Mouse (Mus musculus) megakaryocyte, adult 5-6 weeks (primary cell): ENCODE results near the gene Dmgdh. TPM values are rescaled to one million over a fixed set of nuclear protein-coding genes. Genes with fewer than 3 reads are reported as not detected.

Source experiments
- ATAC-seq: 2 replicates; pipeline ENCODE4 v1.8.0; 2016; ENCODE audit warnings: mild to moderate bottlenecking, inconsistent platforms; ENCODE audit not compliant: poor library complexity, severe bottlenecking
- total RNA-seq, 2 experiments: library from RNA; stranded (forward) in 1 of 2; stranded (reverse) in 1 of 2; fragments of 153-499, 151-499 nt in 1 of 2; fragments of 221-1000, 200-1000 nt in 1 of 2; gene quantifications; 2 replicates each; pipeline versions ENCODE4 v1.2.3 to v1.2.4; 2015 to 2017

Dmgdh gene
- total RNA-seq, 2 experiments from 2014 or later: not detected

DNA sequence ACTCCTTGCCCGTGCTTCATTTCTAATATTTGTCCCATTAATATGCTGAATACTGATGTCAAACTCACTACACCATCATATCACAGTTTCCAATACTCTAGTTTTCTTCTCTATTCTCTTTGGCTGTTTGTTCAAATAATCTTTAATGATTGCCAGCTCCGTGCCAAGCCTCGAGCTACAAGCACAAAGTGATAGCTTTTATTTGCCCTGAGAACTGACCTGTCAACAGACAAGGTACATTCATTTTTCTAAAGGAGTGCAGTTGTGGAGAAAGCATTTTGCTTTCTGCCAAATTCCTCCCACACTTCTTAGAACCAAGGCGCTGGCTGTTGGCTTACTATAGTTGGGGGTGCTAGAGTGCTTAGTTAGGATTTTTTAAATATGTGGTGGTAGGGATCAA is 33.0 kb downstream of the Dmgdh start:
- no peak for ATAC-seq

DNA sequence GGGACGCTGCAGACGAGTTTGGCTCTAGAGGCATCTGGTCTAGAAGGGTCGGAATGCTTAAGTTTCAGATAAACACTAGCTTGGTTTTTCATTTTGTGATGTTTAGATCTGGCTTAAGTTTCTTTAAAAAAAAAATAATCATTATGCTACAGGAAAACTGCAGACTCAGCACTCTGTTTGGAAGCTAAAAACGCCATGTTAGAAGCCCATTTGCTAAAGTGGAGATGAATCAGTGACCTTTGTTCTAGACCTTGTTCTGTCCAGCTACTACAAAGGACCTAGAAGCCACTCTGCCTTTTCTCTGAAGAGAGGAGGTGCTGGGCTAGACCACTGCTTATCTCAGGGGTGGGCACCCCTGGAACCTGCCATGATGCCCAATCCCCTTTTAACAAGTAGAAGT is 36.1 kb downstream of the Dmgdh start:
- ATAC-seq: no peak

DNA sequence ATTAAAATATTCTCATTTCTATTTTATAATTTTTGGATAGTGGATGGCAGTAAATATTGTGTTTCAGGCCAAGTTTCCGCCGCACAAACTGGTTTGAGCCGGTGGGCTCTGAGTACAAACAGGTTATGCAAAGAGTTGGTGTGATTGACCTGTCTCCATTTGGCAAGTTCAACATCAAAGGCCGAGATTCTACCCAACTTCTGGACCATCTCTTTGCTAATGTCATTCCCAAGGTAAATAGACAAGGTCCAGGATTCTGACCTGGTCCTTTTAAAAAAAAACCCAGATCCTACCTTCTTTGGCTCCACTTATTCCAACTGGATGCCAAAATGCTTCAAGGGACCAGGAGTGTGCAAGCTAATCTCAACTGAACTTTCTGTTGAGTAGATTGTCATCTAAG is 37.0 kb downstream of the Dmgdh start:
- ATAC-seq: no peak

DNA sequence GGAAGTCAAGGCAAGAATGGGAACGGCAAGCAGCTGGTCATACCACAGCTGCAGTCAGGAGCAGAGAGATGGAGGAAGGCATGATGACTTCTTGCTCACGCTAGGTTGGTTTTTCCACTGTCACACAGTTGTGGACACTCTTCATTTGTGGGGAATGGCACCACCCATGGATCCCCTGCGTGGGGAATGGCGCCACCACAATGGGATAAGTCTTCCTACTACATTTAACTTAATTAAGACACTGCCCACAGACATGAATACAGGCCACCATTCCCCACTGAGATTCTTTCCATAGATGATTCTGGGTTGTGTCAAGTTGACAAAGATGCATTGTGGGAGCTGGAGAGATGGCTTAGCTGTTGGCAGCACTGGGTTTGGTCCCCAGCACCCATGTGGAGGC is 38.1 kb downstream of the Dmgdh start:
- ATAC-seq: no peak

DNA sequence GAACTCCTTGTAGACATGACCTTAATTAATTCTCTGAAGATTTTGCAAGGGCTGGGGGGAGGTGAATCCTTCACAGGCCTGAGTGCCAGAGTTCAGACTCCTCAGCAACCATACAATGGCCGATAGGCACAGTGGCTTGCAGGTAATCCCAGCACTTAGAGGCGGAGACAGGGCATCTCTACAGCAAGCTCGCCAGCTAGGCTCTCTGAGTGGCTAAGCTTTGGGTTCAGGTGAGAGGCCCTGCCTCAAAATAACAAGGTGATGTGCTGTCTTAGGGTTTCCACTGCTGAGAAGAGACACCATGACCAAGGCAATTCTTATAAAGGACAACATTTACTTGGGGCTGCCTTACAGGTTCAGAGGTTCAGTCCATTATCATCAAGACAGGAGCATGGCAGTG is 39.6 kb downstream of the Dmgdh start:
- no peak for ATAC-seq

DNA sequence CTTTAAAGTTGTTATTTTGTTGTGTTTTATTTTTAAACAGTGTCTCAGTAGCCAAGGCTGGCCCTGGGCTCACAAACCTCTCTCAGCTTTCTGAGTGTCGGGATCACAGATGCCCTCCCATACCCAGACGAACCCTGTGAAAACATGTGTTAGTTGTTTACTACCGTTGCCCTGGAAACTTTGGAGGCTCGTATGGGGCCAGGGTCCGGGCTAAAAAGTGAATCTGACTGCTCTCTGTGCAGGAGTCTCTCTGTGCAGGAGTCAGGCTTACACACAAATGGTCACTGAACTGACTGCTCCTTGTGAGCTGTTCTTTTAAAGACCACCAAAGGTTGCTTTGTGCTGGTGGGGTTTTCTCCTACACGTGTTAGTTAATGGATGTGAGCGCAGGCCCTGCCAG is 42.9 kb downstream of the Dmgdh start:
- ATAC-seq: no peak

DNA sequence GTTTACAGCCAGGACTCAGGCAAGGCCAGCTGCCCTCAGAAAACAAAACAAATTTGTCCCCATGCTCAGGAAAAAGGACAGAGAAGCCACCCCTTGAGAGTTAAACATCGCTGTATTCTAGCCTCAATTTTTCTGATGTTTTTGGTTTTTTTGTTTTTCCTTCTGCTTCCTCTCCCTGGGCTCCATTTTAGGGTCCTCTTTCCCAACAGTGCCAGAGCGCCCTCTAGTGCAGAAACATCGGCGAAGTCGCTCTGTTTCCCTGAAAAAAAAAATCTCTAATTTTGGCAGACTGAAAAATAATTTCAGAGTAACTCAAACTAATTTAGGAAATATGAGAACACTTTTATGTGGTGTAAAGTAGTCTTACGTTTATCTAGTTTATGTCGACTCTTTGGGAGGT is 44.7 kb downstream of the Dmgdh start:
- ATAC-seq: peak; percentile 64

DNA sequence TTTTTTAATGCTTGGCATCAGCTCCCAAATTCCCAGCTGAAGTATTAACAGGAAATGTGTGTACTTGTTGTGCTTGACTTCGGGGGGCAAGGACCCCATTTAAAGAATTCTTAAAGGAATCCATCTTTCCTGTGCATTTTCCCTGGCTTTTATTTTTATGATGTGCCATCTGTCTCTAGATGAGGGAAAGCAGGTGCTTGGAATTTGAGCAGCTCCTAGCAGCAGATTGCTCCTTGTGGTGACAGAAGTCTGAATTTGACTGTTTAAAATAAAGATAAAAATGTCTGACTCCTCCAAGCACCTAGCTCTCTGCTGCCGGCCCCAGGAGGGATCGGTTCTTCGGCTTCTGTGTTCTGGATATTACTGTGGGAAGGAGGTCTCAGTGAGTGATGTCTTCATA is 47.7 kb downstream of the Dmgdh start:
- ATAC-seq: no peak

DNA sequence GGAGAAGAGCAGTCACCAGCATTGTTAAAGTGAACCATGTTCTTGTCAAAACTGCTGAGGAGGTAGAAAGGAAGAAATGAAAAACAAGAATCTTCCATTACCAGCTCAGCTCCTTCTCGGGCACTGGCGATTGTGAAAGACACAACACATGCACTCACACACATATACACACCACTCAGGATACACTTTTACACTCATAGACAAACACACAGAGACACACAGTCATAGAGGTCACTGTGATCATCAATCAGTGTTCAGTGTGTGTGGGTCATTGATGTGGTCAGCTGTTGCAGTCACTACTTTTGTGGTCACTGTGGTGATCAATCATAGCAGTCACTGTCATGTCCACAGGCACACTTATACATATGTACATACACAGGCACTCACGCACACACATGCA is 49.2 kb downstream of the Dmgdh start:
- ATAC-seq: no peak

DNA sequence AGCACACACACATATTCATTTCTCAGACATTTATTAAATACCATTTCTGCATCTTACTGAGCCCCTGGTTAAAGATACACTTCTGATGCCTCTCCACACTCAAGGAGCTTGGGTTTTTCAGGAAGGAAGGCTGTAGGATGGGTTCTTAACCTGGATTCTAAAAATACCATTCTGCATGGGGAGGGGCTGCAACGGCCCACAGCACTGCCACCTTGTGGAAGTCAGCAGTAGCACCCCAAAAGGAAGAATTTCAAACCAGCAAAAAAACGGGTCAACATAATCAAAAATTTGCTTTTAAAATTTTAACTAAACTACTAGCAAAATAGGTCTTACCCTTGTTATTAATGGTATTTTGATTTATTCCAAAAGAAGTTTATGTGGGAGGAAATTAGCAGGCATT is 50.0 kb downstream of the Dmgdh start:
- peak; percentile 77 for ATAC-seq

DNA sequence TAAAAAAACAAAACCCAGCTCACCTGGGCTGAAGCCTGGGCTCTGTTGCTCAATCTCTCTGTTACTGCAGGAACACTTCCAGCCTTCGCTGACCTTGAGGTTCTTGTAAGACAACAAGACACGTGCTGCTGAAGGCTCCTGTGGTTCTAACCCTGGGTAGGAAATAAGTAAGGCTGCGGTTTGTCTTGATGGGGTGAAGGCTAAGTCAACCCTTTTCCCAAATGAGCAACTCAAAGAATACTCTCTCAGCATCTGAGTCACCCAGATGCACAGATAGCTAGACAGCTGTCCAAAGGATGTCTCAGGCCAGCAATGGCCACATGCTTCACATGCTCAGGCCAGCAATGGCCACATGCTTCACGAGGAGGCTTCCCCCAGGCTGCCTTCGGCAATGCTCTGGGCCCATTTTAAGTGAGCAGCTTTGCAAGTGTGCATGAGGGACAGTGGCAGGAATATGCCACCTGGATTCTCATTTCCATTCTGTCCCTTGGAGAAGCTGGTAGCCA is 61.0 kb downstream of the Dmgdh start:
- ATAC-seq: no peak

DNA sequence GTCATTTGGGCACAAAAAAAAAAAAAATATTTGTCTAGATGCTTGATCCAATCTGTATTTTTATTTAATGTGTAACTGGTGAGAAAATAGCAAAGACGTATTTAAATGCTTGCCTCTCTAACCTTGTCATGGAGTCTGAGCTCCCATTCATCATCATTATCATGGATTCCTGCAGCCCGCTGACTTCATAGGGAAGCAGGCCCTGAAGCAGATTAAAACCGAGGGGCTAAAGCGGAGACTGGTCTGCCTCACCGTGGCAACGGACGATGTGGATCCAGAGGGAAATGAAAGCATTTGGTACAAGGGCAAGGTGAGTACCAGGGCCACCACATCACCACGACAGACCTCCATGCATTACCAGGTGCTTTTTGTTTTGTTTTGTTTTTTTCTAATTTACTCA is 69.9 kb downstream of the Dmgdh start:
- ATAC-seq: no peak

DNA sequence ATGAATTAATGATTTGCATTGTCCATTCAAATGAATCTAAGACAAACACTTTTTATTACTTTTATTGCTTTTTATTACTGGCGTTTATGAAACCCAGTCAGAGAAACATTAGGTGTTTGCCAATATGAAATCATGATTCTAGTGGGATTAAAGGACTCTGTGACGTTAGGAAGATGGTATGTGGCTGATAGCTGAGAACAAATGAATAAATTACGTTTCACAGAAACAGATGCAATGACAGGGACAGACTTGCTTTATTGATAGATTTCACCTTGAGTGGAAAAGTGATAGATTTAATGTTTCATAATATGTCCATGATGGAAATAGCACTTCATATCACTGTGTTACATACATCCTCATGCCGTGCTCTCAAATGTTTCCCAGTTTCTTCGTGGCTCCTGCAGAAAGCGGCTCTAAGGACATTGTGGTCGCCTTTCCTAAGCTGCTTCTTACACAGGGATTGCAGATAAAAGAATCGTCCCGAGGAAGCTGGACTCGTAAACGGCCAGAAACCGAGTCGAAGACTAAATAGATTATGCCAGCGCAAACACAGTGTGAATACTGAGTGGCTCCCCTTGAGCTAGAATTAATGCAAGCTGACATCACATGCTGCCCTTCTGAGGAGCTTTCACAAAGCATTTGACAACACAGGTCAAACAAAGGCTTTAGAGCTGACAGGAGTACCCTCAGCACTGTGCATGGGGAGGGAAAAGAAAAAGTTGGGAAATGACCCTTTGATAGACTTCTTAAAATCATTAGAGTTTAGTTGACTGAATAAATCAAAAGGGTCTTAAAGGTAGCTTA is 78.6 kb downstream of the Dmgdh start:
- ATAC-seq: no peak

DNA sequence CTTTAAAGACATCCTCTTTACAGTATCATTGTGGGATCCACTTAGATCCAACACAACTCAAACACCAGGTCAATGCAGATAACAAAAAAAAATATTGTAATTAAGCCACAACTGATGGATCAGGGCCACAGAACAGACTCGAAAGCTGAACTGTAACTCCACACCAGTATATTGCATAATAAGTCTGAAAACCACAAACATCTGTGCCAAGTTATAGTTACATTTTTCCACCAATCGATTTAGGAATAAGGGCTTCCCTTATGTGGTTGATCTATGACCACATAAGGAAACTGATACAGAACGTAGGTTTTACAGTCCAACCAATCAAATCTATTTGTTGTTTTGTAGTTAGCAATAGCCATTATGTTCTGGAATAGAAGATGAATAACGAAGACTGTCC is 80.9 kb downstream of the Dmgdh start:
- ATAC-seq: peak; percentile 88

DNA sequence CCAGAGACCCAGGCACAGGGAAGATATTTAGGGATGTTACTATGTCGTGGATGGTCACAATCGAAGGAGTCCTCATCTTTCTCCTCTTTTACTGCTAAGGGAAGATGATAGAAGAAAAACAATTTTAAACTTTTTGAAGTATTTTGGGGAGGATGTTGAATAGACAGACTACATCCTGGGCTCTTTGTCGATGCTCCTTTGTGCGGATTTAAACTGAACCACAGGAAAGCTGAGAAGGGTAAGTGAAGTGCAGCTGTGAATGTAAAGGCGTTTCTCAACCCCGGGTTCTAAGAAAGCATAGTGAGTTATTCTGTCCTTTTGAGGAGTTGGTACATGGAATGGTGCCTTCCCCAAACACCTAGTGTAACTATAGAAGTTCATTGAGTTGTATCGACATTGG is 82.4 kb downstream of the Dmgdh start:
- no peak for ATAC-seq

DNA sequence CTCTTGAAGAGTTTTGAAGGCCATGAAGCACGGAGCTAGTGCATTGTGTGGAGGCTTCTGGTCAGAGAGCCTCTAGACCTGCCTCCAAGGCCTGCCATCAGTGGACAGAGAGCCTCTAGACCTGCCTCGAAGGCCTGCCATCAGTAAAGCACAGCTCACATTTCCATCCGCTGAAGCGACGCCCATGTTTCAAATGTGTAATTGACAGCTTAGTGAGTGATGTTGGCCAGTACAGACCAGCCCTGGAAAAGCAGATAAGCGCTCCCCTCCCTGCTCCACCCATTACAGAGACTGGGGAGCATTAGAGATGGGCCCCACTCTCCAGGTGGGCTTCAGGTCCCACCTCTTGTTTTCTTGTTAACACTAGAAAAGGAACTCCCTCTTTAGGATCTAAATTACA is 83.3 kb downstream of the Dmgdh start:
- ATAC-seq: no peak

DNA sequence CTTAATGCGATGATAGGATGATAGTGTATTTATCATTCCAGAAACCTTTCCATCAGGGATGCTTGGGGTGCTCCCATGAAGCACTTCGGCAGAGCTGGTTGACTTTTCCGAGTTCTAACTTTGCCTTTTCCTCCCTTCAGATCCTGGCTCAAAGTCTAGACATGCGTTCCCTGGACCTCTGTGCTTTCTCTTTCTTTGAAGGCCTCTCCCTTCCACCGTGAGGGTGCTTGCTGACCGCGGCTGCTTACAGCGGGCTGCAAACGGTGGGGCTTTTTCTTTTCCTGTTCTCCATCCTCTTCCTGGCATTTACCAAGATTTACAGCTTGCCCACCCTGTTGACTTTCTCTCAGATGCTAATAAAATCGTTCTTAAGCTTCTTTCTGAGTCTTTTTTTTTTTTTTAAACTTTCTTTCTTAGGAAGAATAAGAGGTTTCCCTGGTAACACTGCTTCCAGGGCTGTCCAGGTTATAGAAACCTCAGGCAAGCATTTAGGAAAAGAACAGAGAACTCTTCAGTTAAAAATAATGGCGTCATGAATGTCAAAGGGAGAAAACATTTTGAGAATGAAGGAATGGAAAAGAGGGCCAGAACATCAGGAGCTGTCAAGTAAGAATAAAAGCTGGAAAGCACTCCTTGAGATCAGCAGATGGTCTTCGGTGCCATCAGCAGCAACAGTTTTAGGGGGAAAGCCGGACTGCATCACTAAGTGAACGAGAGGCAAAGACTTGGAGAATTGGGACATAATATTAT is 84.1 kb downstream of the Dmgdh start:
- ATAC-seq: no peak

DNA sequence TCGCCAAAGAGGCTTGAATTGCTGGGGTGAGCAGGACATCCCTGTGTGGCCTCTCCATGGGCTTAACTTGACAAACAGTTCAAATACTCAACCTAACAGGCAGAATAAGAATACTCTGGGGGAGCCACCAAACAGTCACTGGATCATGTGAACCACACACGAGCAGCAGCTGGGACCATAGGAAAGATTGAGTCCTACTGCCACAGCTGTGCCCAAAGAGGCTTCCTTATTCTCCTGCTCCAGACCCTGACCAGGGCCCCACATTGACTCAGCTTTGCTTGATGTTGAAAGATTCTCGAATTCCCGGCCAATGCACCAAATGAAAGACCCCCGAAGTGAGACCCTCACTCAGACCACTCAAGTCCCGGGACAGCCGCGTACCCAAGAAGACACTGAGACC is 87.6 kb downstream of the Dmgdh start:
- ATAC-seq: no peak

DNA sequence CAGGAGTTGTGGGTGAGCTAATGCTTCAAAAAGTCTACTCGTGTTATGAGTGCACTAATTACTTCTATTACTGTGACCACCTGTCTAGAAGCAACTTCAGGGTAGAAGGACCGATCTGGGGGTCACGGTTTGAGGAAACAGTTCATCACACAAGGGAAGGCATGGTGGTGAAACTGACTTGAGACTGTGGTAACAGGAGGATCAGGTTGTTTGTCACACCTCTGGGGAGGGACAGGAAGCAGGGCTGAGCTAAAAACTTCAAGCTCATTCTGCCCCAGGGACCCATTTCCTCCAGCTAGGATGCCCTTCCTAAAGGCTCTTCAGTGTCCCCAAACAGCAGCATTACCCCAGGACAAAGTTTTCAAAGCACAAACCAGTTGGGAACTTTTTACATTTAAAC is 88.6 kb downstream of the Dmgdh start:
- ATAC-seq: peak; percentile 74

DNA sequence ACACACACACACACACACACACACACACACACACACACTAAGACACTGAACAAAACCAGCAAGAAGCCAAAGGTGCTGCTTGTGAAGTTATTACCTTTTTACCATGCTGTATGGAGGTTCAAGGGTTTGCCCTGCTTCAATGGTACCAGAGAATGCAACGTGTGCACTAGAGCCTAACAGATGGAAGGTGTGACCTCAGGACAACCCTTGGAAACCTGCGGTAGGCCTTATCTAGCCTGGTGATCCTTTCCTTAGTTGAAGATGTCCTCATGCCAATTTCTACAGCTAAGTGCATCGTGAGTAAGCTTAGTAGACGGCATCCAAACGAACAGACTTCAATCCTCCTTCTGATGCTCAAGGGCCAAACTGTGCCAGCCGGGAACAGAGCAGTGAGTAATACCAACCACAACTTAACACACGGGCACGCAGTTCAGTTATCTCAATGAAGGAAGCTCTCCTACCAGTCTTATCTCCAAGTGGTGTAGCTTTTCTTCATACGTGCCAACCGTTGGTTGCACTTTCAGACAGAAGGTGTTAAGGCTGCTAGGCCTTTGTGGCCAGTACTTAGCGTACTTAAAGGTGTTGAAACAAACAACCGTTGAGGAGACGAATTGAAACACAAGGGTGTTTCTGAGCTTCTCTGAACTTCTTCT is 90.2 kb downstream of the Dmgdh start:
- peak; percentile 65 for ATAC-seq

DNA sequence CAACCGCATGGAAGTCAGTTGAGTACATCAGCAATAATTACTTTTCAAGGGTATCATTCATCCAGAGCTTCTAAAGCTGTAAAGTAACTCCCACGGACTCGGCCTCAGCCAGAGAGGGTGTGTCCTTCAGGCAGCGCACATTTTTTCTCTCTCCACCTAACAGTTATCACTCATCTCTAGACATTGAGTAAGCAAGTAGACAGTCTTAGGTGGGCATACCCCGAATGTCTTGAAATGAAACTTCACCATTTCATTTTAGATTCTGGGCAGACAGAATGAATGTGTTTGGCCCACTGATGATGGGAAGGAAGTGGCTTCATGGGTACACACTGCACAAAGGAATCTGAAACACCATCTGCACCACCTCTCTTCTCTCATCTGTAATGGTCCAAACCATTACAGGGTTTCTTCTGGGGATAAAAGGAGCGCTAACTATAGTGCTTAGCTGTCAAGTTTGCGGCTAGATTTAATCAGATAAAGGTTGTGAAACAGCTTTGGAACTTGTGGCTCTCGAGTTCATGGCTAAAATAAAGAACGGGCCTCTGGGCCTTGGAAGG is 96.9 kb downstream of the Dmgdh start:
- ATAC-seq: peak; percentile 29
